Mouse (Mus musculus): ENCODE measurements around the gene Ccdc142.

Ccdc142 gene

GRCm38 (mm10) chr6:83138056-83138455, 36.7 kb downstream of the Ccdc142 start:
- no peak for DNase-seq (ENCODE audit: low spot score in 2 of 2)

DNA sequence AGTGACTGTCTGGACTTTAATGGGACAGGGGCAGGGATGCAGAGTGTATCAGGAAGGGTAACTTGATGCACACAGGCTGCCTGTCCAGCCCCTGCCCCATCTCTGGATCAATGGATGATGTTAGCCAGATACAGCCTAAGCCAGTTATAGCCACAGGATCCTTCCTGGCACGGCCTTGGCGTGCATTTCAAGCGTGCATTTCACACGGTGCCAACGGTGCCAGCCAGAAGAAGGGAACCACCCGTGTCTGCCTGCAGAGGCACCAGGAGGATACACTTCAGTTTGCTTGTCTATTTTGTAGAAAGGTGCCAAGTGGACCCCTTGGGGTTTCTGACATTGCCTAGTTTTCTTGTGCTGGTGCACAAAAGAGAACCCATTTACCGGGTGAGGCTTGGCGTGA, 38.6 kb downstream of the Ccdc142 start:
- DNase-seq (ENCODE audit: low spot score in 2 of 2), result no peak

DNA sequence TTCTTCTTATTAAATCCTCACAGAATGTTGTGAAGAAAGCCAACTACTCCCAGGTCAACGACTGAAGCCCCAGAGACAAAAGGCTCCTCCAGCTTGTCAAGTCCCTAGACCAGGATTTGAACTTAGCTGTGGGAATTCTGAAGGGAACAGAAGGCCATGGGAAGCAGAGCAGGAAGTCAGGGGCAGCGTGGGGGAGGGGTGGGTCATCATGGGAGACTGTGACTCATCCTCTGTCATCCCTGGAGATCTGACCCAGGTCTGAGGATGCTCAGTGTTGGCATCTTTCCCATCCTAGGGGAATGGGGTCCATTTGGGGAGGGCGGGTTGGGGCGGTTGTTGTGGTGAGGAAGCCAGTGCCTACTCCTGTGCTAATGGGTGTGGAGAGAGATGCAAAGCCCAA, 40.2 kb downstream of the Ccdc142 start:
- no peak for DNase-seq (ENCODE audit: low spot score in 2 of 2)

DNA sequence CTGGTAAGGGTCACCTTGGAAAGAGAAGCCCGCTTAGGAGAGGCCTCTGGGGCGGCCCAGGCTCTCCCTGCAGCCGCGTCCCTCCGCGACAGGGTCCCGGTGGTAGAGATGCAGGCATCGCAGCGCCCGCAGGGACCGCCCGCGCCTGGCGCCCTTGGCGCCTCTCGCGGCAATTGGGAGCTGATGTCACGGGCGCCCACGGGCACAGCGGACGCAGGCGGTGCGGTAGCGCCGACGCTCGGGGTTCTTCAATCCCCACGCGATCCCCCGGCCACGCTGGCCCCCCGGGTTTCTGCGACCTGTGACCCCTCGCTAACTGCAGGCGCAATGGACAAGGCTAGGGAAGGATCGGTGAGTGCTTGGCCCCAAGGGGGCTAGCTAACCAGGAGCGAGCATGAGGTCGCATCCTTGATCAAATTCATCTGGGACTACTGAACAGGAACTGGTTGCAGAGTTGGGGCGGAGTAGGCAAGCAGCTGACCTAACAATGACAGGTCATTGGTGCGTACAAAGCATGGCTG, 40.9 kb downstream of the Ccdc142 start:
- no peak for DNase-seq (ENCODE audit: low spot score in 2 of 2)

DNA sequence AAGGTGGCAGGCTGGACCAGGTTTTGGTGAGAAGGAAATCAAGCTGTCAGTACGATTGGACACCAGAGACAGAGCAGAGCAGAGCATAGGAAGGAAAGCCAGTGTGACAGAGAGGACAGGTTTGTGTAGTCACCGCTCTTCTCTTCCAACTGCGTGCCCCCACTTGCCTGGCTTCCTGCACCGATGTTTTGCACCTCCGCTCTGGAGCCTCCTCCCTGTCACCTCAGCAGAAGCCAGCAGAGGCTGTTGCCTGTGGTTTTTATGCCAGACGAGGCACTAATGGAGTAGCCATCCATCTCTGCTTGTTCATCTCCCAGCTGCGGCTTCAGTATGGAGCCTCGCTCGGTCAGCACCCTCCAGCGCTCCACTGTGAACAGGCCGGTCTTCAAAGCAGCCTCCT, 41.5 kb downstream of the Ccdc142 start:
- no peak for DNase-seq (ENCODE audit: low spot score in 2 of 2)

GRCm38 (mm10) chr6:83145209-83145608, 43.8 kb downstream of the Ccdc142 start:
- DNase-seq (ENCODE audit: low spot score in 2 of 2), result no peak

DNA sequence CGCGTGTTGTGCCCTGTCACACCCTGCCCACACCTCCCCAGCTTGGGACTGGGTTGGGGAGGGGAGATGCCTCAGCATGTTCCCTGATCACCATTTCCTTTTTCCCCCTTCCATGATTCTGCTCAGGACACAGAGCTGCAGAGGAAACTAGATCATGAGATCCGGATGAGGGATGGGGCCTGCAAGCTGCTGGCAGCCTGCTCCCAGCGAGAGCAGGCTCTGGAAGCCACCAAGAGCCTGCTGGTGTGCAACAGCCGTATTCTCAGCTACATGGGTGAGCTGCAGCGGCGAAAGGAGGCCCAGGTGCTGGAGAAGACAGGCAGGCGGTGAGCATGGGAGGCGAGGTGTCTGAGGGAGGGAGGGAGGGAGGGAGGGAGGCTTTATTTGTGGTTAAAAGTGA, 44.4 kb downstream of the Ccdc142 start:
- DNase-seq (ENCODE audit: low spot score in 2 of 2), result no peak

DNA sequence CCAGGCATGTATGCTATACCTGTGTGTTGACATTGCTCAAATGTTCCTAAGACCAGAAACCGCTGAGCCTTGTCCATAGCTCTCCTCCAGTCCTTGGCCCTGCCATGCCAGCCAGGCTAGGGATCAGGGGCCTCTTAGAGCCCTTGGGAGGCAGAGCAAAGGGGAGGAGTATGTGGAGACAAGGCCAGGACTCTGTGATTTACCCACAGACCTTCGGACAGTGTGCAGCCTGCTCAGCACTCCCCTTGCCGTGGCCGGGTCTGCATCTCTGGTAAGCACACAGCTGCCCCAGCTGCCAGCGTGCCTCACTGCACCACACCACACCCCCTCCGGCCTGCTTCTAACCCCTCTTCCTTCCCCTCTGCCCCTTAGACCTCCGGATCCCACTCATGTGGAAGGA, 45.9 kb downstream of the Ccdc142 start:
- no peak for DNase-seq (ENCODE audit: low spot score in 2 of 2)

DNA sequence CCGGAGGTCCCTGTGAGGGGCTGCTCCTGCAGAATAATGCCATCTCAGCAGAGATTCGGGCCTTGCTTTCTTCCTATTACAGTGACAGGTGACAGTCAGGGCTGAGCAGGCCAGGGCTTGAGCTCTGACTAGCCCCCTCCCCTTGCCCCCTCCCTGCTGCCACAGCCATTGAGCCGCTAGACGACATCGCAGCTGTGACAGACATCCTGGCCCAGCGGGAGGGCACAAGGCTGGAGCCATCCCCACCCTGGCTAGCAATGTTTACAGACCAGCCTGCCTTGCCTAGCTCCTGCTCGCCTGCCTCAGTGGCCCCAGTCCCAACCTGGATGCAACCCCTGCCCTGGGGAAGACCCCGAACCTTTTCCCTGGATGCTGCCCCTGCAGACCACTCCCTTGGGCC, 50.3 kb downstream of the Ccdc142 start:
- no peak for DNase-seq (ENCODE audit: low spot score in 2 of 2)

- DNase-seq (ENCODE audit: low spot score in 2 of 2), result no peak
These were observed 51.6 kb downstream of the Ccdc142 start for GRCm38 (mm10) chr6:83153038-83153437.

DNA sequence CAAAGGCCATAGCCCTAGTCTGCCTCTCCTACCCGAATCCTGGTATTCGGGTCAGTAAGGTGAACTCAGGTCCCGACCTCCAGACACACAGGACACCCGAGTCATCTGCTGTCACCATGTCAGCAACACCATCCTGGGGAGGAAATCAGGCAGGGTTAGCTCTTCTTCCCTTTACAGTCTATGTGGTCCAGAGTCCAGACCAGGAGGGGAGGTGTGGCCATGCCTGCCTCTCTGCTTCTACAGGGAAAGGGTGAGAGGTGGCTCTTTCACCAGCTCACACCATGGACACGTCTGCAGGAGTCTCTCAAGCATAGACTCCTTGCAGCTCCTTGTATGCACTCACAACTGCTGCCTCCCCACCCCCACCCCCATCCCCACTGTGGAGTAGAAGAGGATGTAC, 52.1 kb downstream of the Ccdc142 start:
- DNase-seq (ENCODE audit: low spot score in 2 of 2), result no peak

DNA sequence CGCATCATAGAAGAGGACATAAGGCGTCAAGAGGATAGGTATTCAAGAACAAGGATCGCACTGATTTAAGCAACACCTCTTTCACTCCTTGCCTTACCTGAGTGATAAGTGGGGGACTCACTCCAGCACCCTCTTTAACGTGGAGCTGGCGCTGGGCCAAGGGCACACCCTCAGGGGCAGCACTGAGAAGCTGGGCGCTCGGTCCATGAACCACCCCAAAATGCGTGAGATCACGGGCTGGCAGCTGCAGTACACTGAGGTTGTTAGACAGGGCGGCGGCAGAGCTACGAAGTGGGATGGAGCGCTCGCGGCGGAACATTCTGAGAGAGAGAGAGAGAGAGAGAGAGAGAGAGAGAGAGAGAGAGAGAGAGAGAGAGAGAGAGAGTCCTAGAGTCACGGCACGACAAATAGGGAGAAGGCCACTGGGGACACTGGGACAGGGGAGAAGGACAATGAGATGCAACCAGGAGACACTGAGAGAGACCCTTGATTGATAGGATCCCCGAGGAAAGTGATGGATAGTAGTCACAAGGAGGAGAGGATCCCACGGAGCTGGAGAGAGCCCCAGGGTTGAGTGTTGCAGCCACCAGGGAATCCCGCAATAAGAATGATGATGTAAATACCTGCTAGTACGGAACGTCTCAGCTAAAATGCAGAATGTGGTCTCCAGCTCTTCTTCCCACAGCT, 54.3 kb downstream of the Ccdc142 start:
- DNase-seq (ENCODE audit: low spot score in 2 of 2), result peak in 1 of 2 experiments; percentile 35

DNA sequence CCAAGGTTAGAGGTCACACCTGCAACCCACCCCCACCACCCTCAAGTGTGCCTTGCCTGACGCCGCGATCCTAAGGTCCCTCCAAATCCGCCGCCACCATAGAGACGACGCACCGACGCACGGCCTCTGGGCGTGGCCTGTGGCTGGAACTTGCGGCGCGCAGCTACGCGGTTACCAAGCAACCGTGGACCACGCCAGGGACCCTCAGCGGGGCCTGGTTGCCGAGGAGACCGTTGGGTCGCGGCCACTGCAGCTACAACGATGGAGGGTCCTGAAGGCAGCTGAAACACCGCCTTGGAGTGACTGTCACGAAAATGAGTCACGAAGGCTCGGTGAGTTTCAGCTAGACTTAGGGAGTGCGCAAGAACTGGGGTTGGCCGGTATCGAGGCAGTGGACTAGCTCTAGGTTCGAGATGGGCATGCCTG, 54.9 kb downstream of the Ccdc142 start, which contains the start of the genes Wdr54 and 1700003E16Rik:
TSS of gene Wdr54 (minus strand) at position 139 of the 426 bp plus-strand sequence.
TSS of gene 1700003E16Rik (plus strand) at position 146 of the 426 bp plus-strand sequence.
- DNase-seq (ENCODE audit: low spot score in 2 of 2), result peak; percentile 61 to 79
